Mouse (Mus musculus) spleen, adult 2 months (tissue): ENCODE data around the gene Gtf3c2. TPM values are rescaled to one million over a fixed set of nuclear protein-coding genes. Genes with fewer than 3 reads are reported as not detected.

Experiments
- DNase-seq, 2 experiments: peaks; one replicate each; pipeline versions ENCODE4 v3.0.0 to v3.0.0-alpha.2; 2012 to 2021; ENCODE audit warnings: low spot score in 2 of 2, low read depth in 1 of 2
- H3K27ac ChIP-seq: fragments of 200-500 bp; 2 replicates; pipeline ENCODE4 v1.5.1; 2012; ENCODE audit warnings: low read length, inconsistent platforms; ENCODE audit not compliant: insufficient read depth
- H3K27me3 ChIP-seq: fragments of 200-500 bp; 2 replicates; pipeline ENCODE4 v1.6.1; 2012; ENCODE audit warnings: mild to moderate bottlenecking, moderate library complexity, low read length, inconsistent platforms; ENCODE audit not compliant: control insufficient read depth, insufficient read depth
- H3K36me3 ChIP-seq: fragments of 200-500 bp; 2 replicates; pipeline ENCODE4 v1.6.1; 2012; ENCODE audit warnings: mild to moderate bottlenecking, low read length, inconsistent platforms; ENCODE audit not compliant: control insufficient read depth, insufficient read depth
- H3K4me1 ChIP-seq: fragments of 200-500 bp; 2 replicates; pipeline ENCODE4 v1.6.1; 2011; ENCODE audit warnings: inconsistent platforms; ENCODE audit not compliant: control insufficient read depth, insufficient read depth, insufficient read length
- H3K4me3 ChIP-seq: fragments of 200-500 bp; 2 replicates; pipeline ENCODE4 v1.5.1; 2011; ENCODE audit warnings: mild to moderate bottlenecking, inconsistent platforms; ENCODE audit not compliant: insufficient read depth, insufficient read length; ENCODE audit errors: extremely low read depth
- CTCF ChIP-seq: fragments of 200-500 bp; IDR thresholded peaks from 2 replicates; pipeline ENCODE4 v1.5.1; 2011; ENCODE audit warnings: mild to moderate bottlenecking, inconsistent platforms; ENCODE audit not compliant: insufficient read depth, insufficient read length, insufficient replicate concordance; ENCODE audit errors: extremely low read depth
- POLR2A ChIP-seq: fragments of 200-500 bp; IDR thresholded peaks from 2 replicates; pipeline ENCODE4 v1.6.1; 2011; ENCODE audit warnings: low read depth, low read length, inconsistent platforms
- WGBS: fragments of 180-500 bp; shearing (Covaris S2); methylation state at CpG from one replicate; pipeline ENCODE4 v1.1.7; 2018; 5-methylcytosine and 5-hydroxymethylcytosine counted together
- polyA plus RNA-seq: library from polyadenylated mRNA; depleted of rRNA; stranded (reverse); fragments of >200 nt; gene quantifications from 2 replicates; pipeline ENCODE4 v1.2.3, GENCODE M21; 2012

The Gtf3c2 gene
- polyA plus RNA-seq, 1 experiment, result 47.3 TPM

DNA sequence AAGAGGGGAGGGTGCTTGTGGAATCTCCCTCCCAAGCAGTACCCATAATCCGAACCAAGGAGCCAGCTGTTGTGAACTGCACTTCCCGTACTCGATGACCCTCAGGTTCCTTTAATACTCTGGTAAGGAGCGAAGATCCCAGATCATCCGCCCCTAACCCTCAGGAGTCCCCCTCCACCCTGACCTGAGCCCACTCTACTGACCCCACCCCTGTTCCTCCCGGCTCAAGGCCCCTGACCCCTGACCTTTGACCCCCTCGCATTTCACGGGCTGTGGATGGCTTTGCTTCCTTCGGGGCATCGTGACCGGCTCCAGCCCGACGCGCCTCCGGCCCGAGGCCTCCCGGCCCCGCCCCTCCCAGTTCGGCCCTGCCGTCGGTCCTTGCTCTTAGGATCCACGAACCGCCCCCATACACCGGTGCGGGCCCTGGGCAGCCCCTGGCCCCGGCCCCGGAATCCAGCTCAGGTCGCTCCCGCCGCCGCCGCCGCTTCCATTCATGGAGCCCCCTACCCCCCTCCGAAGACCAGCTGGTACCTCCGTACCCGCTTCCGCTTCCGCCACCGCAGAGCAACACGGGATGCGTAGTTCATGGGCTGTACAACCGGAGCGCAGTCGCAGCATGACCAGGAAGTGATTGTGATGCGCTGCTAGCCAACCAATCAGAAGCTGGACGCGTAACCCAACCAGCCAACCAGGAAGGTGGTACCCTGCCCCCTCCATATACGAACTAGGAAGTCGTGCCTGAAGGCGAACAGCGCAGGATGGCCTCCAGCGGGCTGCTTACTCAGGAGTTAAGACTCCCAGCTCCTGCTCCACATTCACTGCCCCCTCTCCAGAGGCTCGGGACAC is 22.0 kb upstream of the Gtf3c2 start, which contains the start of gene Zfp513:
Zfp513 (minus strand) TSS at position 562 of the 849 bp plus-strand sequence.
- TF ChIP-seq CTCF, result no peak
- TF ChIP-seq POLR2A, result peak; percentile 91
- WGBS, result 2% methylated on average over 52 of the region's 53 CpGs
- H3K4me1 ChIP-seq, result peaks cover 11% of the 10 kb centered on the region
- H3K27ac ChIP-seq, result peak within 1 kb of the TSS; percentile 73
- H3K27me3 ChIP-seq, result no peaks in the 10 kb centered on the region
- peak within 1 kb of the TSS; percentile 67 for H3K4me3 ChIP-seq
- peak; percentile 93 to 97 for DNase-seq
- peaks cover 49% of the 10 kb centered on the region for H3K36me3 ChIP-seq

DNA sequence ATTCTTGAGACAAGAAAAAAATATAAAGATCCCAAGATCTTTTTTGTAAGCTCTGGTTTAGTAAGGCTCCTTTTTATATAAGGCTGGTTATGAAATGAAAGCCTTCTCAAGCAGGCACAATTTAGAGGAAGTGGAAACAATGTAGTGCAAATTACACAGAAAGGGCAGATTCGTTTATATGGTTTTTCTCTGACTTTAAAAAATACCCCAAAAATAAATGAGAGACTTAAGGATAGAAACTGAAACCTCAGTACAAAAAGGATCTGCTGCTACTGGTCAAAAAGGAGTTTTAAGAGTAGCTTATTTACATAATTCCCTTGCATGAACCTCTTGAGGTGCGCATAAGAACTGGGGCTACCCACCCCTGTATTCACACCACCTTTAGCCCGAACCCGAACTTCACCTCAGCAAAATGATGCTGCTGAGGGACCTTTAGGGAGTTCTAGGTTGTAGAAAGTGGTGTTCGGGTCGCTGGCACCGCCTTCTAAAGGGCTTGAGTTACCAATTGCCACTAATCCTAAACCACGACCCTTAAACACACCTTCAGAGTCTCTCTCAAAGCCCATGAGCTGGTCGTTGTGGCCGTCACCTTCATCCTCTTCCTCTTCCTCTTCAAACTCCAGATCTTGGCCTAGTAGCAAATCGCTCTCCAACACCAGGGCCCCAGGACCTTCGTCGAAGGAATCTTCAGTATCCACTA is 21.2 kb upstream of the Gtf3c2 start:
- peak overlapping the region; percentile 67 for H3K4me3 ChIP-seq
- peak overlapping the region; percentile 72 for H3K27ac ChIP-seq
- DNase-seq, result no peak
- peaks cover 53% of the 10 kb centered on the region for H3K36me3 ChIP-seq
- no peak for TF ChIP-seq POLR2A
- no peak for TF ChIP-seq CTCF
- 3% methylated on average over 13 of the region's 13 CpGs for WGBS
- H3K4me1 ChIP-seq, result peaks cover 11% of the 10 kb centered on the region
- no peaks in the 10 kb centered on the region for H3K27me3 ChIP-seq

DNA sequence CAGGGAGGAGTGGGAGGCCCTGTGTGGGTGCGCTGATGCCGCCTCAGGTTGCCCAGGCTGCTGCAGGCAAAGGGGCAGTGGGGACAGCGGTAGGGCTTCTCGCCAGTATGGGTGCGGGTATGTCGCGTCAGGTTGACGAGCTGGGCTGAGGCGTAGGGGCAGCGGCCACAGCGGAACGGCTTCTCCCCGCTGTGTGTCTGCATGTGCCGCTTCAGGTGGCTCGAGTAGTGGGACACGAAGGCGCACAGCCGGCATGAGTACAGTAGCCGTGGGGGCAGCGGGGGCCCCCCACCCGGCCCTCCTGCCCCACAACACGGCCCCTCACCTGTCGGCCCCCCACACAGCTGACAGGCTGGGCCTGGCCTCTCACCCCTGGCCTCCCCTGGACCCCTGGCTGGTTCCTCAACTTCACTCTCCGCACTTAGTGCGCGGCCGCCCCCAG is 20.4 kb upstream of the Gtf3c2 start:
- H3K27ac ChIP-seq, result no peak overlapping the region
- no peak overlapping the region for H3K4me3 ChIP-seq
- H3K27me3 ChIP-seq, result no peaks in the 10 kb centered on the region
- WGBS, result 90% methylated on average over 27 of the region's 27 CpGs
- peaks cover 11% of the 10 kb centered on the region for H3K4me1 ChIP-seq
- no peak for TF ChIP-seq POLR2A
- TF ChIP-seq CTCF, result no peak
- DNase-seq, result no peak
- H3K36me3 ChIP-seq, result peaks cover 54% of the 10 kb centered on the region

DNA sequence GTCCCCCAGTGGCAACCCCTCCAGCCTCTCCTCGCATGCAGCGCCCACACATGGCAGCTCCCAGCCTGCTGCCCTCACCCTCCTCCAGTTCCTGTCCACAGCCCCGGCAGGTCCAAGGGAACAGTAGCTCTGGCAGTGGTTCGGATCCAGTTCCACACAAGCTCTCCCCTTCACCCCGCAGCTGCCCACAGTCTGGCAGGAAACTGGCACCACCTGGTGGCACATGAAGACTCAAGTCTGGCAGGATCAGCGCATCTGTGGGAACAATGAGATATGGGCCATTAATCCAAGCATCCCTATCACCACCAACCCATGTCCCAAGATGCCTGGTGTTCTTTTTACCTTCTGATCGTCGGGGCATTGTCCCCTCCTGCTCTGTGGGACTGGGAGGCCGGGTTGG is 19.9 kb upstream of the Gtf3c2 start:
- Histone ChIP-seq H3K27me3 (no peaks in the 10 kb centered on the region), H3K4me1 (peaks cover 11% of the 10 kb centered on the region), H3K4me3 (no peak overlapping the region), H3K27ac (no peak overlapping the region), H3K36me3 (peaks cover 56% of the 10 kb centered on the region)
- TF ChIP-seq POLR2A (no peak), CTCF (no peak)
- DNase-seq, result no peak
- WGBS, result 87% methylated on average over 9 of the region's 9 CpGs

DNA sequence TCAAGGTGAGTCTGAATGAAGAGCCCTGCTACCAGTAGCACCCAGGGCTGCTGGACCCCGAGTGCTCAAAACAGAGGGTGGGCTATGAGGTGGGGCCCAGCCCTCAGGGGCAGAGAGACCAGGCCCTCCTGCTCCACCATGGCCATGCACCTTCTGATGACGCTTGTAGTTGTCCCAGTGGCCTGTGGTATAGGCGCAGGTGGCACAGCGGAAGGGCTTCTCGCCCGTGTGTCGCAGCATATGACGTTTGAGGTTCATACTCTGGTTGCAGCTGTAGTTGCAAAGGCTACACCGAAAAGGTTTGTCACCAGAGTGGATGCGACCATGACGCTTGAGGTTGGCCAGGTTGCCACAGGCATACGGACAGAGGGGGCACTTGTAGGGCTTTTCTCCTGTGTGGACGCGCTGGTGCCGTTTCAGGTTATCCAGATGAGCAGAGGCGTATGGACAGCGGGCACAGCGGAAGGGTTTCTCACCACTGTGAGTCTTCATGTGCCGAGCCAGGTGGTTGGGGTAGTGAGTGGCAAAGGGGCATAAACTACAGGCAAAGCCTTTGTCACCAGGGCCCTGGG is 19.5 kb upstream of the Gtf3c2 start:
- Histone ChIP-seq H3K27ac (no peak overlapping the region), H3K4me1 (peaks cover 11% of the 10 kb centered on the region), H3K4me3 (no peak overlapping the region), H3K27me3 (no peaks in the 10 kb centered on the region), H3K36me3 (peaks cover 56% of the 10 kb centered on the region)
- WGBS, result 95% methylated on average over 19 of the region's 19 CpGs
- DNase-seq, result no peak
- TF ChIP-seq POLR2A (no peak), CTCF (no peak)

DNA sequence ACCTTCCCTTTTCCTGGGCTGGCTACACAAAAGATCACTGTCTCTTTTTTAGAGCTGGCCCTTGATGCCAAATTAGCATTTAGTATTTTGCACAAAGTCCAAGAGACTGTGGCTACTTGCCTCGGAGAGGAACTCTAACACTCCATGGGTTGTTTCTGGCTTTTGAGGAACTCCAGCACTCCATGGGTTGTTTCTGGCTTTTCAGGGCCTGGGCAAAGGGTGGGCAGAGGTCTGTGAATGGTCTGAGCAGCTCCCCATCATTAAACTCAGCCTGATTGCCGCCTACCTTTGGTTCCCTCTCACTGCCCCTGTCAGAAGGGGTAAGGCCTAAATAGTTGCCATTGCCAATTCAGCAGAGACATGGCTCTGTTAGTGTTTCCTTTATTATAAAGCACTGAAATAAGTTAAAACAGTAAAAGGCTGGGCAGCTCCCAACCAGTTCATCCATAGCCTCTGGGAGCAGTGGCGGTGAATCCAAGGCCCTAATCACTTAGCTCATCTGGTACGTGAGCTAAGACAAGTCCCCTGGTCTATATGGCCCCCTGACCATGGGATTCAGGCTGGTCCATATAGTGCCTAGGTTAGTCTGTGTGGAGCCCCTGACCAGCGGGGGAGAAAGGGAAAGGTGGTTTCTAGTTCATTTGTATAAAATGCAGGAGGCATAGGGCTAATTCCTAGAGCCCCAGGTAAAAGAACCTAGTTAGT is 18.8 kb upstream of the Gtf3c2 start:
- Histone ChIP-seq H3K4me1 (peaks cover 13% of the 10 kb centered on the region), H3K36me3 (peaks cover 53% of the 10 kb centered on the region), H3K27ac (no peak overlapping the region), H3K4me3 (no peak overlapping the region), H3K27me3 (no peaks in the 10 kb centered on the region)
- no peak for DNase-seq
- TF ChIP-seq POLR2A, result no peak
- no peak for TF ChIP-seq CTCF
- WGBS, result 90% methylated on average over 5 of the region's 5 CpGs
